Mouse (Mus musculus): Measurements from ENCODE around the gene Gstz1. TPM values are rescaled to one million over a fixed set of nuclear protein-coding genes. Genes with fewer than 3 reads are reported as not detected.

Gene Gstz1
- total and polyA plus RNA-seq, 3 experiments, result 19.7 to 27.5 (median 22.3) TPM

GRCm38 (mm10) chr12:87175194-87175946 lies 28.4 kb downstream of the Gstz1 start:
- Histone ChIP-seq H3K4me1 (ENCODE audit: control insufficient read depth in 1 of 2, insufficient read depth in 2 of 2) (peaks cover 0 to 6% of the 10 kb centered on the region in 2 experiments; a peak in 2 of 4 replicates), H3K9me3 (replicated peaks; ENCODE audit: low read length) (no peaks in the 10 kb centered on the region), H3K36me3 (replicated peaks in 1 of 2; ENCODE audit: control insufficient read depth in 1 of 2, insufficient read depth in 1 of 2, low read length in 1 of 2) (peaks cover 79 to 97% of the 10 kb centered on the region in 2 experiments), H3K27ac (ENCODE audit: insufficient read depth, low read depth) (no peak overlapping the region), H3K79me2 (replicated peaks; ENCODE audit: control insufficient read depth, extremely low read depth, insufficient read depth, poor library complexity, severe bottlenecking) (peaks cover 12% of the 10 kb centered on the region; the same call in 1 of the 2 replicates), H3K4me3 (replicated peaks in 1 of 3; ENCODE audit: low read depth in 2 of 3, low read length in 2 of 3, poor library complexity in 1 of 3) (no peak overlapping the region), H3K9ac (ENCODE audit: insufficient read depth, low read depth) (no peak overlapping the region), H3K4me2 (ENCODE audit: insufficient read depth, low read depth, poor library complexity, severe bottlenecking) (no peak overlapping the region), H3K27me3 (replicated peaks) (no peaks in the 10 kb centered on the region)
- no peak for DNase-seq (ENCODE audit: extremely low read depth)
- in situ Hi-C loops (cut with MboI; ENCODE audit: low pct_ligation_motif_present, low pct_unique_long_range_greater_than_20kb, low sequenced_read_pairs) (no loop called here), dilution Hi-C loops (cut with MboI; ENCODE audit: extremely low pct_ligation_motif_present, extremely low pct_unique_long_range_greater_than_20kb, low sequenced_read_pairs) (no loop called here)
- TF ChIP-seq MYC (IDR thresholded peaks at IDR 0.05; ENCODE audit: low read depth, low read length) (no peak), ZNF384 (IDR thresholded peaks at IDR 0.05; ENCODE audit: low read depth, low read length) (no peak), RAD21 (IDR thresholded peaks at IDR 0.05; ENCODE audit: low read depth, low read length) (no peak), ELF1 (IDR thresholded peaks at IDR 0.05; ENCODE audit: low read depth, low read length) (no peak), EP300 (IDR thresholded peaks at IDR 0.05; ENCODE audit: low read length) (no peak), SMC3 (IDR thresholded peaks at IDR 0.05; ENCODE audit: low read depth, low read length) (no peak), BHLHE40 (IDR thresholded peaks at IDR 0.05; ENCODE audit: low read depth, low read length) (no peak), UBTF (IDR thresholded peaks at IDR 0.05; ENCODE audit: low read depth, low read length) (no peak), E2F4 (IDR thresholded peaks at IDR 0.05; ENCODE audit: insufficient replicate concordance, low read depth, low read length) (no peak), MEF2A (IDR thresholded peaks at IDR 0.05; ENCODE audit: borderline replicate concordance, low read depth, low read length) (no peak), ZKSCAN1 (IDR thresholded peaks at IDR 0.05; ENCODE audit: borderline replicate concordance, low read depth, low read length) (no peak), TBP (conservative IDR thresholded peaks at IDR 0.05; ENCODE audit: low read depth, low read length) (no peak), HCFC1 (IDR thresholded peaks at IDR 0.05; ENCODE audit: low read depth, low read length) (no peak)

DNA sequence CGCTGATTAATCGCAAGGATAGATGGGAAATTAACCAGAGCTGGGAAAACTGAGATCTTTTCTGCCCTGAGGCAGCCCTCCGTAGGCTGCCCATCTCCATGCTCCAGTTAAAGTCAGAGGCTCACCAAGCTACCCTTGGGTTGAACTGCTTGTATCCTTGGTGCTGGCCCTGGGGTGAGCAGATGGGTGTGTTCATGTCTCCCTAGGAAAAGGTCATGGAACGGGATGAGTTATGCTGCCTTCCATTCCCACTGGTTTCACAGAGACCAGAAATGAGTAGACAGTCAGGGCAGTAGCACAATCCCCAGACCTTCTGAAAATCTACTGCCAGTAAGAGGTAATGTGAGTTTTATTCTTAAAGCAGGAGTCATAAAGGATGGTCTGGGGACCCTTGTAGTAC lies 30.7 kb downstream of the Gstz1 start:
- Histone ChIP-seq H3K27me3 (replicated peaks) (no peaks in the 10 kb centered on the region), H3K9me3 (replicated peaks; ENCODE audit: low read length) (no peaks in the 10 kb centered on the region), H3K36me3 (replicated peaks in 1 of 2; ENCODE audit: control insufficient read depth in 1 of 2, insufficient read depth in 1 of 2, low read length in 1 of 2) (peaks cover 67 to 88% of the 10 kb centered on the region in 2 experiments), H3K27ac (ENCODE audit: insufficient read depth, low read depth) (no peak overlapping the region), H3K4me3 (replicated peaks in 1 of 3; ENCODE audit: low read depth in 2 of 3, low read length in 2 of 3, poor library complexity in 1 of 3) (no peak overlapping the region), H3K4me2 (ENCODE audit: insufficient read depth, low read depth, poor library complexity, severe bottlenecking) (no peak overlapping the region), H3K4me1 (ENCODE audit: control insufficient read depth in 1 of 2, insufficient read depth in 2 of 2) (peaks cover 0 to 6% of the 10 kb centered on the region in 2 experiments; a peak in 2 of 4 replicates), H3K79me2 (replicated peaks; ENCODE audit: control insufficient read depth, extremely low read depth, insufficient read depth, poor library complexity, severe bottlenecking) (peaks cover 26% of the 10 kb centered on the region), H3K9ac (ENCODE audit: insufficient read depth, low read depth) (no peak overlapping the region)
- no peak for TF ChIP-seq JUN (IDR thresholded peaks at IDR 0.05; ENCODE audit: insufficient read depth, low read depth, low read length)
- no peak for TF ChIP-seq USF1 (IDR thresholded peaks at IDR 0.05; ENCODE audit: low read depth, low read length)
- TF ChIP-seq TCF12 (IDR thresholded peaks at IDR 0.05; ENCODE audit: low read depth, low read length), result no peak
- TF ChIP-seq ZNF384 (IDR thresholded peaks at IDR 0.05; ENCODE audit: low read depth, low read length), result no peak
- no peak for TF ChIP-seq KAT2A (IDR thresholded peaks at IDR 0.05; ENCODE audit: insufficient replicate concordance, low read length)
- TF ChIP-seq HCFC1 (IDR thresholded peaks at IDR 0.05; ENCODE audit: low read depth, low read length), result no peak
- TF ChIP-seq ETS1 (conservative IDR thresholded peaks at IDR 0.05; ENCODE audit: low read depth, low read length), result no peak
- TF ChIP-seq POLR2AphosphoS2 (IDR thresholded peaks at IDR 0.05; ENCODE audit: low read depth, low read length), result no peak
- TF ChIP-seq CHD2 (IDR thresholded peaks at IDR 0.05; ENCODE audit: low read length), result no peak
- TF ChIP-seq EP300 (IDR thresholded peaks at IDR 0.05; ENCODE audit: low read length), result no peak
- TF ChIP-seq TBP (conservative IDR thresholded peaks at IDR 0.05; ENCODE audit: low read depth, low read length), result no peak
- no peak for TF ChIP-seq JUND (conservative IDR thresholded peaks at IDR 0.05; ENCODE audit: low read depth, low read length)
- TF ChIP-seq PAX5 (IDR thresholded peaks at IDR 0.05; ENCODE audit: low read length), result no peak
- TF ChIP-seq RAD21 (IDR thresholded peaks at IDR 0.05; ENCODE audit: low read depth, low read length), result no peak
- no peak for TF ChIP-seq GABPA (IDR thresholded peaks at IDR 0.05; ENCODE audit: insufficient replicate concordance, low read depth, low read length)
- no peak for TF ChIP-seq IRF4 (IDR thresholded peaks at IDR 0.05; ENCODE audit: low read depth, low read length)
- TF ChIP-seq CHD1 (IDR thresholded peaks at IDR 0.05; ENCODE audit: low read depth, low read length), result no peak
- TF ChIP-seq ELF1 (IDR thresholded peaks at IDR 0.05; ENCODE audit: low read depth, low read length), result no peak
- in situ Hi-C loops (cut with MboI; ENCODE audit: low pct_ligation_motif_present, low pct_unique_long_range_greater_than_20kb, low sequenced_read_pairs), result no loop called here
- DNase-seq (ENCODE audit: extremely low read depth), result no peak
- dilution Hi-C loops (cut with MboI; ENCODE audit: extremely low pct_ligation_motif_present, extremely low pct_unique_long_range_greater_than_20kb, low sequenced_read_pairs), result no loop called here

Measured in CH12.LX (cell line).